Mouse (Mus musculus): ENCODE data around the gene Prss46.
"Not testable (repeated sequence)": the region's sequence is repeated elsewhere in the genome, so short reads cannot be mapped to it uniquely, and the experiment has no call there.

Prss46 gene

GRCm38 (mm10) chr9:110844206-110844605, at the start of gene Prss46:
Gene Prss46, plus strand, starts transcription at chr9:110844506.
- DNase-seq, result no peak

- no peak for DNase-seq
These were observed 47.3 kb upstream of the Prss46 start for GRCm38 (mm10) chr9:110797013-110797412.

GRCm38 (mm10) chr9:110797866-110798265, 46.4 kb upstream of the Prss46 start, which contains the start of gene Prss42:
Gene Prss42, plus strand, starts transcription at chr9:110798166.
- no peak for DNase-seq

GRCm38 (mm10) chr9:110800834-110801479, 43.3 kb upstream of the Prss46 start:
- DNase-seq, result no peak

GRCm38 (mm10) chr9:110803294-110803693, 41.0 kb upstream of the Prss46 start:
- no peak for DNase-seq

- no peak for DNase-seq
These were observed 34.3 kb upstream of the Prss46 start for GRCm38 (mm10) chr9:110810051-110810450.

GRCm38 (mm10) chr9:110813789-110814188, 30.5 kb upstream of the Prss46 start, which contains the start of gene Prss44:
Gene Prss44, plus strand, starts transcription at chr9:110813994.
- no peak for DNase-seq

- DNase-seq, result not testable (repeated sequence)
These were observed 23.8 kb upstream of the Prss46 start for GRCm38 (mm10) chr9:110820546-110820945.

GRCm38 (mm10) chr9:110821436-110821835, 22.9 kb upstream of the Prss46 start:
- DNase-seq, result no peak

- no peak for DNase-seq
These were observed 18.9 kb upstream of the Prss46 start for GRCm38 (mm10) chr9:110825426-110825825.

GRCm38 (mm10) chr9:110825832-110826231, 18.5 kb upstream of the Prss46 start:
- DNase-seq, result no peak

- no peak for DNase-seq
These were observed 17.9 kb upstream of the Prss46 start, which contains the start of gene Prss43 for GRCm38 (mm10) chr9:110826390-110826789. Gene Prss43, plus strand, starts transcription at chr9:110826690.

GRCm38 (mm10) chr9:110833021-110833420, 11.3 kb upstream of the Prss46 start:
- DNase-seq, result no peak

GRCm38 (mm10) chr9:110834411-110834810, 9.9 kb upstream of the Prss46 start, which contains the start of gene Prss45:
Gene Prss45, plus strand, starts transcription at chr9:110834588.
- no peak for DNase-seq

GRCm38 (mm10) chr9:110834961-110835360, 9.3 kb upstream of the Prss46 start:
- DNase-seq, result no peak

- no peak for DNase-seq
These were observed 8.2 kb upstream of the Prss46 start for GRCm38 (mm10) chr9:110836112-110836511.

GRCm38 (mm10) chr9:110840905-110841304, 3.4 kb upstream of the Prss46 start:
- DNase-seq, result no peak

- DNase-seq, result no peak
These were observed 2.9 kb upstream of the Prss46 start for GRCm38 (mm10) chr9:110841438-110841837.

GRCm38 (mm10) chr9:110849162-110849561, 4.9 kb downstream of the Prss46 start:
- no peak for DNase-seq

- DNase-seq, result no peak
These were observed 11.6 kb downstream of the Prss46 start for GRCm38 (mm10) chr9:110855903-110856302.

- DNase-seq, result no peak
These were observed 12.6 kb downstream of the Prss46 start for GRCm38 (mm10) chr9:110856920-110857319.

- DNase-seq, result no peak
These were observed 13.6 kb downstream of the Prss46 start, which contains the start of gene Prss50 for GRCm38 (mm10) chr9:110857781-110858472. Gene Prss50, plus strand, starts transcription at chr9:110857967.

- no peak for DNase-seq
These were observed 14.2 kb downstream of the Prss46 start for GRCm38 (mm10) chr9:110858523-110858922.

- no peak for DNase-seq
These were observed 14.8 kb downstream of the Prss46 start for GRCm38 (mm10) chr9:110858967-110859596.

Data from cerebellum, adult 11 months (tissue).